Mouse (Mus musculus) stomach, postnatal 0 days (tissue): ENCODE data around the gene Lrrc49. TPM values are rescaled to one million over a fixed set of nuclear protein-coding genes. Genes with fewer than 3 reads are reported as not detected.

ENCODE experiments used
- ATAC-seq: fragments of 200-750 bp; cut with Nextera tagmentation; 2 replicates; pipeline ENCODE4 v1.8.0; 2017; ENCODE audit not compliant: low FRiP score, low TSS enrichment
- DNase-seq: peaks from one replicate; pipeline ENCODE4 v3.0.0-alpha.2; 2016; ENCODE audit warnings: low spot score
- H3K27ac ChIP-seq: fragments of 300-500 bp; sonication (generic); replicated peaks from 2 replicates; pipeline ENCODE4 v1.5.1; 2014; ENCODE audit warnings: mild to moderate bottlenecking, control low read depth
- H3K27me3 ChIP-seq: fragments of 300-500 bp; sonication (generic); 2 replicates; pipeline ENCODE4 v1.6.1; 2014; ENCODE audit warnings: low read length; ENCODE audit not compliant: control insufficient read depth, insufficient read depth
- H3K36me3 ChIP-seq: fragments of 300-500 bp; sonication (generic); 2 replicates; pipeline ENCODE4 v1.6.1; 2014; ENCODE audit warnings: low read length, mixed read lengths; ENCODE audit not compliant: control insufficient read depth, insufficient read depth
- H3K4me1 ChIP-seq: fragments of 300-500 bp; sonication (generic); replicated peaks from 2 replicates; pipeline ENCODE4 v1.6.1; 2014; ENCODE audit warnings: antibody characterized with exemption; ENCODE audit not compliant: control insufficient read depth, insufficient read depth
- H3K4me2 ChIP-seq: fragments of 300-500 bp; sonication (generic); replicated peaks from 2 replicates; pipeline ENCODE4 v1.6.1; 2014; ENCODE audit warnings: low read depth, mild to moderate bottlenecking, control low read depth, moderate library complexity
- H3K4me3 ChIP-seq: fragments of 300-500 bp; sonication (generic); 2 replicates; pipeline ENCODE4 v1.5.1; 2014; ENCODE audit warnings: low read depth, low read length, control low read depth
- H3K9ac ChIP-seq: fragments of 300-500 bp; sonication (generic); 2 replicates; pipeline ENCODE4 v1.6.1; 2014; ENCODE audit warnings: mild to moderate bottlenecking, low read length, control low read depth, mixed read lengths
- H3K9me3 ChIP-seq: fragments of 300-500 bp; sonication (generic); 2 replicates; pipeline ENCODE4 v1.6.1; 2016; ENCODE audit warnings: low read length; ENCODE audit not compliant: control insufficient read depth
- CTCF ChIP-seq: IDR thresholded peaks from 2 replicates; pipeline ENCODE4 v1.5.1; 2016; ENCODE audit warnings: antibody characterized with exemption, low read depth, mild to moderate bottlenecking, moderate library complexity
- EP300 ChIP-seq: optimal IDR thresholded peaks from 2 replicates; pipeline ENCODE3; 2016; ENCODE audit warnings: antibody characterized with exemption
- WGBS: fragments of 180-500 bp; shearing (Covaris S2); extraction: QIAGEN DNeasy Blood & Tissue Kit; methylation state at CpG from one replicate; pipeline ENCODE4 v1.1.7; 2014; 5-methylcytosine and 5-hydroxymethylcytosine counted together
- polyA plus RNA-seq: library from polyadenylated mRNA; unstranded; fragments of >200 nt; fragmentation: Nextera tagmentation; extraction: Ambion mirVana; gene quantifications from 2 replicates; pipeline ENCODE4 v1.2.1, GENCODE M21; 2015

The Lrrc49 gene
- polyA plus RNA-seq, 1 experiment from 2014 or later, result 10.5 TPM

DNA sequence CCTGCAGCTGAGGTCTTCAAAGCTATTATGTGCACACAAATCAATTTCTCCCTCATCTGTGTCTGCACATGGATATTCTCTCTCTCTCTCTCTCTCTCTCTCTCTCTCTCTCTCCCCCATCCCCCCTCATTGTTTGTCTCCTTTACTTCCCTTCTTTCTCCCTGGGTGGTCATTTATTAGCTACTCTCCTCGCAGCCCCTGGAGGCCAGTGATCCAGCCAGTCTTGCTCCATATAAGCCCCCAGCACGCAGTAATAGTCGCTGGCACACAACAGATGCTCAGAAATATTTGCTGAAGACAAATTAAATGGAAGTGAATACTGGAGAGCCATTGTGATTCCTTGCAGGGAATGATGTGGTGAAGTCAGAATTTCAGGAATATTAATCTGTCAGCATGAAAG lies 168.4 kb downstream of the Lrrc49 start:
- ATAC-seq (no peak), DNase-seq (no peak)
- 45% methylated on average over 3 of the region's 3 CpGs for WGBS
- TF ChIP-seq CTCF (no peak), EP300 (no peak)
- peaks cover 7% of the 10 kb centered on the region; the same call in 1 of the 2 replicates for H3K4me1 ChIP-seq
- H3K4me2 ChIP-seq, result peak overlapping the region; percentile 88
- H3K27ac ChIP-seq, result no peak overlapping the region
- H3K36me3 ChIP-seq, result no peaks in the 10 kb centered on the region
- no peak overlapping the region for H3K9ac ChIP-seq
- no peaks in the 10 kb centered on the region for H3K9me3 ChIP-seq
- no peak overlapping the region for H3K4me3 ChIP-seq
- no peaks in the 10 kb centered on the region for H3K27me3 ChIP-seq

Other genes with a start within 250 kb of the Lrrc49 start
- 9.6 and 10.7 TPM in 2 replicates for gene Thsd4, start 166.1 kb downstream of the Lrrc49 start, polyA plus RNA-seq
- 1.4 and 1.8 TPM in 2 replicates for gene Larp6, start 24.8 kb upstream of the Lrrc49 start, polyA plus RNA-seq
- gene Uaca, start 106.4 kb upstream of the Lrrc49 start, polyA plus RNA-seq, result 17.3 and 18.6 TPM in 2 replicates